Mouse (Mus musculus) ES-E14 (cell line): Measurements from ENCODE around the gene Serpine1.

Source experiments
- HCFC1 ChIP-seq: IDR thresholded peaks from 2 replicates; pipeline ENCODE4 v1.6.1; 2012; ENCODE audit warnings: low read length, inconsistent platforms, borderline replicate concordance; ENCODE audit not compliant: insufficient read depth
- ZC3H11A ChIP-seq: IDR thresholded peaks from 2 replicates; pipeline ENCODE4 v1.6.1; 2012; ENCODE audit warnings: low read depth, mild to moderate bottlenecking, inconsistent platforms, low read length, borderline replicate concordance

DNA sequence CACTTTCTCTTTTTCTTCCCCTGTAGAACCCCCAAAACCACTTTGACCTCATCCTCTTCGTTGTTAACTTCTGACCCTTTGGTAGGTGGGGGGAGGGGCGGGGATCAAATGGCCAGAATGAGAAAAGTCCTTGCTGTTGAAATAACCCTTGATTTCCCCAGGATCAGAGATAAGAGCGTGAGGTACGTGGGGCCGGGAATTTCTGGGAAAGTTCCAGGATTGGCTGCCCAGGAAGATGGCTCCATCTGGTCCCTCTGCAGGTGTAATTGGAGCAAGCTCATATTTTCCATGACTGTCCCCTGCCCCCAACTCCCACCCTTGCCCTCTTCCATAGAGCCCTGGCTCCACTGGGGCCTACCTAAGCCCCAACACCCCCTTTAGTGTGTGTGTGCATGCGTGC lies 3.7 kb upstream of the Serpine1 start:
- TF ChIP-seq HCFC1 (no peak), ZC3H11A (no peak)
